Mouse (Mus musculus): ENCODE data around the gene Gm8857. TPM values are rescaled to one million over a fixed set of nuclear protein-coding genes. Genes with fewer than 3 reads are reported as not detected.
"Not testable (repeated sequence)": the region's sequence is repeated elsewhere in the genome, so short reads cannot be mapped to it uniquely, and the experiment has no call there.

The Gm8857 gene
- total RNA-seq (2022), result not detected

DNA sequence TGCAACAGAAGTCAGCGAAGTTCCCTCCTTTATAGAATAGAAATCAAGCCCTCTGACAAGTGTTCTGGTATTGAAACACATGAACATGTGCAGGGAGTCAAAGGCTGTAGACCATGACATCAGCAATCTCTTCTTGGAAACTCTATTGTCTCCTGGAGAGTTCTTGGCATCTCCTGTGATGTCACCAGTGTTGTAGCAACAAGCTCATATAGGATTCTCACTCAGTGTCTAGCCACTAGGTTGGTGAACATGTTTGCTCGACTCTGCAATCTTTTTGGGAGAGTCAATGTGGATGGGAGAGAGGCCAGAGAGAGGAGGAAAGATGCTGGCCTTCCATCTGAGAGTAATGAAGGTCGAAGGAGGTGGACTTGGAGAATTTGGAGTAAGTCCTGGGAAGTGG lies at the start of gene Gm8857, which contains the start of gene Gm8871:
TSS of gene Gm8857 (plus strand) at position 303 of the 400 bp plus-strand sequence.
TSS of gene Gm8871 (plus strand) at position 301 of the 400 bp plus-strand sequence.
- not testable (repeated sequence) for DNase-seq (ENCODE audit: low spot score in 2 of 2)

DNA sequence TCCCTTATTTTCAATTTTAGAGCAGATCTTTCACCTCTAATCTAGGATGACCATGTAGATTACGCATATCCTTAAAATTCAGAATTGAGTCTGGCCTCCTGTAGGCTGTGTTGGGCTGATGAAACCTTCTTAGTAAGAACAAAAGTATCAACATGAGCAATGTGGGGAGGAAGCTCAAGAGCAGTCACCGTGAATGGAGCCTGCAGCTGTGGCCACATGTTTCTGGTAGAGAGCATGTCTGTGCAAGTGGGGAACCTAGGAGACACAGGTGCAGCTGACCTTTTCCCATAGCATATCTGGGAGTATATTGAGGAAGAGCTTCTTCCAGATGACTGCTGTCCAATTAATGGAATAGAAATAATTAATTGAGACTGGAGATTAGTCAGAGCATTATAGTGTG lies 5.9 kb downstream of the Gm8857 start:
- DNase-seq (ENCODE audit: low spot score in 2 of 2), result not testable (repeated sequence)

DNA sequence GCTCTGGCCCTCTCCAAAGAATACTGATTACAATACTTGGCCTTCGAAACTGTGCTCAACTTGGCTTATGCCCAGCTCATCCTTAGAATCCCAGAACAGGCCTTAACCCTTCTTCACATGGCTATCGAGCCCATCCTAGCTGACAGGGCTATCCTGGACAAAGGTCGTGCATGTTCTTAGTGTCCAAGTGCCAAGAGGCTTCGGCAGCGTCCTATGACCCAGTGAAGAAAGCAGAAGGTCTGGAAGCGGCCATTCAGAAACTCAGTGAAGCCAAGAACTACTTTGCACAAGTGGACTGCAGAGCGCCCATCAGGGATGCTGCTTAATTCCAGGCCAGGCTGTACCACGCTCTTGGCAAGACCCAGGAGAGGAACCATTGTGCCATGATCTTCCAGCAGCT lies 10.4 kb downstream of the Gm8857 start:
- not testable (repeated sequence) for DNase-seq (ENCODE audit: low spot score in 2 of 2)

Other genes with a start within 250 kb of the Gm8857 start
- not detected for gene Gm8871, start within 50 bp of the Gm8857 start, total RNA-seq (2022)
- gene Gm8879, start 179.8 kb downstream of the Gm8857 start, total RNA-seq (2022), result not detected
- gene Gm5861, start 235.3 kb downstream of the Gm8857 start, total RNA-seq (2022), result not detected